Mouse (Mus musculus) E14TG2a.4 (cell line): ENCODE measurements around the gene Hectd4.
A peak's percentile ranks its signal among the peaks of the same experiment; 100 is the strongest.

ENCODE experiments used
- CTCF ChIP-seq: conservative IDR thresholded peaks from 2 replicates; pipeline ENCODE4 v1.5.1; 2014; ENCODE audit warnings: low read length
- NANOG ChIP-seq: IDR thresholded peaks from 2 replicates; pipeline ENCODE4 v1.6.1; 2014; ENCODE audit warnings: borderline replicate concordance, low read length, mixed read lengths
- POU5F1 ChIP-seq: IDR thresholded peaks from 2 replicates; pipeline ENCODE4 v1.6.1; 2014; ENCODE audit warnings: low read length, borderline replicate concordance

- TF ChIP-seq CTCF = 0 out of 2 replicates have a peak, but pooled peaks have one; percentile 14
- no peak for TF ChIP-seq POU5F1
- no peak for TF ChIP-seq NANOG
Observed at GRCm38 (mm10) chr5:121226845-121227244, 6.8 kb downstream of the Hectd4 start.
